8 mouse cellular contexts compared by ENCODE assay signal in genomic region chr14:20708239-20708638, GRCm38 (mm10). TPM values are rescaled to one million over a fixed set of nuclear protein-coding genes. Genes with fewer than 3 reads are reported as not detected.
A peak's percentile ranks its signal among the peaks of the same experiment; 100 is the strongest.
DNase-seq lines count a peak whose midpoint lies in the region; ATAC-seq lines count a peak whose summit lies in the region.

No protein-coding gene starts in this region.

- H3K9ac ChIP-seq in heart, embryonic 12.5 days: peak overlapping the region; percentile 99
- H3K9ac ChIP-seq in forebrain, embryonic 13.5 days: peak overlapping the region; percentile 94
- H3K9ac ChIP-seq in liver, embryonic 16.5 days (ENCODE audit: low read depth, low read length): peak overlapping the region; percentile 92

- H3K4me3 ChIP-seq in heart, embryonic 12.5 days: peak overlapping the region; percentile 97
- peak overlapping the region; percentile 92 for H3K4me3 ChIP-seq in forebrain, embryonic 13.5 days
- peak overlapping the region; percentile 87 for H3K4me3 ChIP-seq in liver, embryonic 16.5 days (ENCODE audit: low read depth, low read length)

- 10% methylated on average over 10 of the region's 10 CpGs for WGBS in heart, embryonic 12.5 days
- WGBS in forebrain, embryonic 13.5 days: 7% methylated on average over 10 of the region's 10 CpGs
- 19% methylated on average over 10 of the region's 10 CpGs for WGBS in liver, embryonic 16.5 days (ENCODE audit: insufficient replicate concordance)

- peaks cover 35% of the 10 kb centered on the region for H3K4me1 ChIP-seq in heart, embryonic 12.5 days (replicated peaks)
- H3K4me1 ChIP-seq in forebrain, embryonic 13.5 days: peaks cover 32% of the 10 kb centered on the region
- peaks cover 21% of the 10 kb centered on the region for H3K4me1 ChIP-seq in liver, embryonic 16.5 days (ENCODE audit: control insufficient read depth, low read depth, low read length)

- no peak for DNase-seq in heart, adult 11 months
- DNase-seq in CD8-positive naive resting alpha-beta T cell, adult 2 months (ENCODE audit: low read depth in 2 of 2, low spot score in 2 of 2): peak; percentile 11 to 36
- no peak for DNase-seq in spleen, postnatal 4 days (ENCODE audit: low spot score in 2 of 2)
- DNase-seq in left cerebral cortex, postnatal 14 days (ENCODE audit: low spot score in 2 of 2): no peak
- no peak for DNase-seq in thymus, postnatal 25 days

- no peak for ATAC-seq in heart, embryonic 12.5 days (ENCODE audit: insufficient number of reproducible peaks, low FRiP score)
- ATAC-seq in forebrain, embryonic 13.5 days: no peak
- no peak for ATAC-seq in liver, embryonic 16.5 days (ENCODE audit: low read depth)

- peaks cover 48% of the 10 kb centered on the region for H3K36me3 ChIP-seq in heart, embryonic 12.5 days
- H3K36me3 ChIP-seq in forebrain, embryonic 13.5 days (ENCODE audit: poor library complexity, severe bottlenecking): peaks cover 47% of the 10 kb centered on the region
- H3K36me3 ChIP-seq in liver, embryonic 16.5 days (ENCODE audit: control insufficient read depth, insufficient read depth): peaks cover 4% of the 10 kb centered on the region

- no peaks in the 10 kb centered on the region for H3K27me3 ChIP-seq in heart, embryonic 12.5 days (replicated peaks)
- no peaks in the 10 kb centered on the region for H3K27me3 ChIP-seq in forebrain, embryonic 13.5 days
- H3K27me3 ChIP-seq in liver, embryonic 16.5 days (ENCODE audit: control insufficient read depth, insufficient read depth, low read depth, low read length): no peaks in the 10 kb centered on the region

- H3K4me2 ChIP-seq in heart, embryonic 12.5 days: peak overlapping the region; percentile 84
- peak overlapping the region; percentile 81 for H3K4me2 ChIP-seq in forebrain, embryonic 13.5 days
- H3K4me2 ChIP-seq in liver, embryonic 16.5 days (ENCODE audit: low read depth, low read length): peak overlapping the region; percentile 90

- H3K27ac ChIP-seq in heart, embryonic 12.5 days (ENCODE audit: poor library complexity, severe bottlenecking): 0 out of 2 replicates have a peak overlapping the region, but pooled peaks have one; percentile 90
- 0 out of 2 replicates have a peak overlapping the region, but pooled peaks have one; percentile 76 for H3K27ac ChIP-seq in forebrain, embryonic 13.5 days
- no peak overlapping the region; the same call in 1 of the 2 replicates for H3K27ac ChIP-seq in liver, embryonic 16.5 days (ENCODE audit: low read length)

- H3K9me3 ChIP-seq in heart, embryonic 12.5 days (replicated peaks): no peaks in the 10 kb centered on the region
- H3K9me3 ChIP-seq in forebrain, embryonic 13.5 days (replicated peaks): no peaks in the 10 kb centered on the region
- no peaks in the 10 kb centered on the region for H3K9me3 ChIP-seq in liver, embryonic 16.5 days (replicated peaks; ENCODE audit: control insufficient read depth, low read length)

- intact Hi-C loops in left cerebral cortex, postnatal 14 days (cut with DNase I): no loop called here

RNA-seq across cellular contexts. Expression of gene Zswim8, which starts 0.9 kb away (rescaled TPM):
- 32.4 and 34.0 TPM in 2 replicates for polyA plus RNA-seq in heart, embryonic 12.5 days (2016; fragmentation: Nextera tagmentation; extraction: Ambion mirVana)
- 40.8 and 44.2 TPM in 2 replicates for polyA plus RNA-seq in forebrain, embryonic 13.5 days (2015; fragmentation: Nextera tagmentation; extraction: Ambion mirVana)
- 6.1 and 6.3 TPM in 2 replicates for polyA plus RNA-seq in liver, embryonic 16.5 days (2015; fragmentation: Nextera tagmentation; extraction: Ambion mirVana)
- 100 to 1,000 TPM; 136 to 142 TPM for total RNA-seq in left cerebral cortex, postnatal 14 days (2021)

RNA-seq across cellular contexts. Expression of gene Chchd1, which starts 5.4 kb away (rescaled TPM):
- 232 and 236 TPM in 2 replicates for polyA plus RNA-seq in heart, embryonic 12.5 days (2016; fragmentation: Nextera tagmentation; extraction: Ambion mirVana)
- 235 and 281 TPM in 2 replicates for polyA plus RNA-seq in forebrain, embryonic 13.5 days (2015; fragmentation: Nextera tagmentation; extraction: Ambion mirVana)
- polyA plus RNA-seq in liver, embryonic 16.5 days (2015; fragmentation: Nextera tagmentation; extraction: Ambion mirVana): 80.3 and 86.5 TPM in 2 replicates
- total RNA-seq in left cerebral cortex, postnatal 14 days (2021): 10 to 100 TPM; 49.9 to 53.9 TPM

RNA-seq across cellular contexts. Expression of gene Fut11, which starts 13.5 kb away (rescaled TPM):
- polyA plus RNA-seq in heart, embryonic 12.5 days (2016; fragmentation: Nextera tagmentation; extraction: Ambion mirVana): 20.4 and 21.2 TPM in 2 replicates
- 18.9 and 19.9 TPM in 2 replicates for polyA plus RNA-seq in forebrain, embryonic 13.5 days (2015; fragmentation: Nextera tagmentation; extraction: Ambion mirVana)
- 5.0 and 5.4 TPM in 2 replicates for polyA plus RNA-seq in liver, embryonic 16.5 days (2015; fragmentation: Nextera tagmentation; extraction: Ambion mirVana)
- total RNA-seq in left cerebral cortex, postnatal 14 days (2021): 10 to 100 TPM; 19.3 to 20.1 TPM

RNA-seq across cellular contexts. Expression of gene Ndst2, which starts 26.1 kb away (rescaled TPM):
- 17.9 and 18.8 TPM in 2 replicates for polyA plus RNA-seq in heart, embryonic 12.5 days (2016; fragmentation: Nextera tagmentation; extraction: Ambion mirVana)
- 14.0 and 18.3 TPM in 2 replicates for polyA plus RNA-seq in forebrain, embryonic 13.5 days (2015; fragmentation: Nextera tagmentation; extraction: Ambion mirVana)
- 14.5 and 16.7 TPM in 2 replicates for polyA plus RNA-seq in liver, embryonic 16.5 days (2015; fragmentation: Nextera tagmentation; extraction: Ambion mirVana)
- total RNA-seq in left cerebral cortex, postnatal 14 days (2021): 10 to 100 TPM; 14.5 to 17.5 TPM

RNA-seq across cellular contexts. Expression of gene Sec24c, which starts 34.1 kb away (rescaled TPM):
- 93.4 and 97.4 TPM in 2 replicates for polyA plus RNA-seq in heart, embryonic 12.5 days (2016; fragmentation: Nextera tagmentation; extraction: Ambion mirVana)
- 75.9 and 84.7 TPM in 2 replicates for polyA plus RNA-seq in forebrain, embryonic 13.5 days (2015; fragmentation: Nextera tagmentation; extraction: Ambion mirVana)
- 36.5 and 46.0 TPM in 2 replicates for polyA plus RNA-seq in liver, embryonic 16.5 days (2015; fragmentation: Nextera tagmentation; extraction: Ambion mirVana)
- total RNA-seq in left cerebral cortex, postnatal 14 days (2021): 100 to 1,000 TPM in 1 of 2 experiments, 10 to 100 TPM in 1; 87.8 to 109 TPM

Comparison
In these comparisons a context has a peak if more than half of its experiments do, and no peak if none do; other contexts are left out.
1. DNase-seq: peak in CD8-positive naive resting alpha-beta T cell, adult 2 months (2 of 2); none in heart, adult 11 months (single experiment), spleen, postnatal 4 days (0 of 2), left cerebral cortex, postnatal 14 days (0 of 2) and thymus, postnatal 25 days (single experiment).
2. Peak in every context shown above with its lines, with median percentiles within 50 percentile points of each other: H3K4me2 ChIP-seq, H3K4me3 ChIP-seq and H3K9ac ChIP-seq.